Mouse (Mus musculus) kidney, embryonic 15.5 days (tissue): Measurements from ENCODE around the gene Pdcd1lg2. TPM values are rescaled to one million over a fixed set of nuclear protein-coding genes. Genes with fewer than 3 reads are reported as not detected.
"Not testable (repeated sequence)": the region's sequence is repeated elsewhere in the genome, so short reads cannot be mapped to it uniquely, and the experiment has no call there.

Source experiments
- ATAC-seq: fragments of 200-750 bp; cut with Nextera tagmentation; replicated peaks from 2 replicates; pipeline ENCODE4 v1.8.0; 2017; ENCODE audit warnings: moderate TSS enrichment; ENCODE audit not compliant: low FRiP score
- H3K27ac ChIP-seq: fragments of 300-500 bp; sonication (generic); 2 replicates; pipeline ENCODE4 v1.5.1; 2015; ENCODE audit warnings: mild to moderate bottlenecking, inconsistent platforms
- H3K27me3 ChIP-seq: fragments of 300-500 bp; sonication (generic); 2 replicates; pipeline ENCODE4 v1.6.1; 2015; ENCODE audit warnings: inconsistent platforms
- H3K36me3 ChIP-seq: fragments of 300-500 bp; sonication (generic); 2 replicates; pipeline ENCODE4 v1.6.1; 2015; ENCODE audit warnings: inconsistent platforms
- H3K4me1 ChIP-seq: fragments of 300-500 bp; sonication (generic); 2 replicates; pipeline ENCODE4 v1.6.1; 2015; ENCODE audit warnings: inconsistent platforms
- H3K4me2 ChIP-seq: fragments of 300-500 bp; sonication (generic); 2 replicates; pipeline ENCODE4 v1.6.1; 2015; ENCODE audit warnings: moderate library complexity, mild to moderate bottlenecking, inconsistent platforms
- H3K4me3 ChIP-seq: fragments of 300-500 bp; sonication (generic); replicated peaks from 2 replicates; pipeline ENCODE4 v1.5.1; 2015; ENCODE audit warnings: mild to moderate bottlenecking, inconsistent platforms
- H3K9ac ChIP-seq: fragments of 300-500 bp; sonication (generic); 2 replicates; pipeline ENCODE4 v1.6.1; 2015; ENCODE audit warnings: mild to moderate bottlenecking, inconsistent platforms
- H3K9me3 ChIP-seq: fragments of 300-500 bp; sonication (generic); replicated peaks from 2 replicates; pipeline ENCODE4 v1.6.1; 2016; ENCODE audit warnings: inconsistent platforms
- WGBS: fragments of 180-500 bp; shearing (Covaris S2); methylation state at CpG from one replicate; pipeline ENCODE4 v1.1.7; 2015; ENCODE audit warnings: mixed read lengths; 5-methylcytosine and 5-hydroxymethylcytosine counted together
- polyA plus RNA-seq: library from polyadenylated mRNA; unstranded; fragments of >200 nt; fragmentation: Nextera tagmentation; extraction: Ambion mirVana; gene quantifications from 2 replicates; pipeline ENCODE4 v1.2.1, GENCODE M21; 2015

The Pdcd1lg2 gene
- polyA plus RNA-seq, 1 experiment from 2014 or later: not detected

DNA sequence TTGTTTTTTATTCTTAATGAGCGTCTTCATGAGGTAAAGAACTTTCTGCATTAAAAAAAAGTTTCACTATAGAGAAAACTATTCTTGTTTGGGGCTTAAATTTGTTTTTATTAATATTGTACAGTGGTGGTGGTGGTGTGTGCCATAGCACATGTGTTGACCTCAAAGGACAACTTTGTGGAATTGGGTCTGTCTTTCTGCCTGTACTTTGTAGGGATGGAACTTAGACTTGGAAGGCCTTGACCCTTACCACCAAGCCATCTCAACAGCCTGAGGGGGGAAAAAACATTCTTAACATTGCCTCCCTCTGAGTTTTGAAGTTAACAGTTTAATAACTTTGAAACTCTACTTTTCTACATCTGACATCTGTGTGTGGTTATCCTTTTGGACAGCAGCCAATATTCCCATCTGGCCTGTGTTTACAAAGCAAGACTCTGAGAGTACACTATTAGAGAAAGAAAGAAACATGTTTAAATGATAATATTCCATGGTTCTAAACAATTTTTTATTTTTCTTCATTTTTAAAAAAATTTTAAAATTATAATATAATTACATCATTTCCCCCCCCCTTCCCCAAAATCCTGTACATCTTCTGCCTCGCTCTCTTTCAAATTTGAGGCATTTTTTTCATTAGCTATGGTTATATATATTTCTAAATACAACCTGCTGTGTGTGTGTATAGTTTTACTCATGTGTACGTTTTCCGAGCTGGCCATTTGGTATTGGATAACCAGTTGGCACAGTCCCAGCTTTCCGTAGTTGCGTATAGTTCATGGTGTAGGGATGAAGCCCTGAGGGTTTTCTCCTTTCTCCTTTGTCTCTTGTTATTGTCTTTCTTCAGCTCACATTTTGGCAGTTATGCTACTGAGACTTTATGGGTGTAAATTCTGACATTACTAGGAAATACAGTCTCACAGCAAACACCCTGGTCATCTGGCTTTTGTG is 2.0 kb downstream of the Pdcd1lg2 start:
- no peak overlapping the region for H3K4me3 ChIP-seq
- no peaks in the 10 kb centered on the region for H3K4me1 ChIP-seq
- WGBS: 67% methylated on average over 6 of the region's 6 CpGs
- H3K27me3 ChIP-seq: no peaks in the 10 kb centered on the region
- no peak overlapping the region for H3K4me2 ChIP-seq
- H3K27ac ChIP-seq: no peak overlapping the region
- H3K36me3 ChIP-seq: no peaks in the 10 kb centered on the region
- ATAC-seq: no peak
- H3K9me3 ChIP-seq: no peaks in the 10 kb centered on the region
- no peak overlapping the region for H3K9ac ChIP-seq

DNA sequence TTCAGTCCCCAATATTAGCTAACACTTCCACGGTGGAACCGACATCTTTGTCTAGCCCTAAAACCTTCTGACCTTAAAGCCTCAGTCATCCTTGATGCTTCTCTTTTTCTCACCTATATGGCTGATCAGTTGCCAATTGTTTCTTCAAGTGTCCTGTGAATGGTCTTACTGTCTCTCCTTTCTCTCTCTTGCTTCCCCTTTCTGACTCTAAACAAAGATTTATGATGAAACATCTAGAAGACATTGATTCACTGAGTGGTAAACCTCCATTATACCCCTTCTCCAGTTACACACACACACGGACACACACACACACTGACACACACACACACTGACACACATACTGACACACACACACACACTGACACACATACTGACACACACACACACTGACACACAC is 3.8 kb downstream of the Pdcd1lg2 start:
- no peaks in the 10 kb centered on the region for H3K27me3 ChIP-seq
- no peaks in the 10 kb centered on the region for H3K9me3 ChIP-seq
- H3K9ac ChIP-seq: no peak overlapping the region
- H3K4me3 ChIP-seq: no peak overlapping the region
- ATAC-seq: no peak
- no peak overlapping the region for H3K4me2 ChIP-seq
- H3K4me1 ChIP-seq: peaks cover 3% of the 10 kb centered on the region; the same call in 1 of the 2 replicates
- 74% methylated on average over 3 of the region's 3 CpGs for WGBS
- no peaks in the 10 kb centered on the region for H3K36me3 ChIP-seq
- no peak overlapping the region for H3K27ac ChIP-seq

DNA sequence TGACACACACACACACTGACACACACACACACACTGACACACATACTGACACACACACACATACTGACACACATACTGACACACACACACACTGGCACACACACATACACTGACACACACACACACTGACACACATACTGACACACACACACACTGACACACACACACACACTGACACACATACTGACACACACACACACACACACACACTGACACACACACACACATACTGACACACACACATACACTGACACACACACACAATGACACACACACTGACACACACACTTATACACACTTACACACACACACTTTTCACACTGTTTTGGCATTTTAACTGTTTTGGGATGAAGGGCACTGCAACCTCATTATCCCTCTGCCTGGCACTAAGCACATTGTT is 4.2 kb downstream of the Pdcd1lg2 start:
- H3K9me3 ChIP-seq, H3K4me1 ChIP-seq, H3K36me3 ChIP-seq, ATAC-seq, H3K4me2 ChIP-seq, H3K27me3 ChIP-seq, H3K9ac ChIP-seq, H3K27ac ChIP-seq, H3K4me3 ChIP-seq: not testable (repeated sequence)

DNA sequence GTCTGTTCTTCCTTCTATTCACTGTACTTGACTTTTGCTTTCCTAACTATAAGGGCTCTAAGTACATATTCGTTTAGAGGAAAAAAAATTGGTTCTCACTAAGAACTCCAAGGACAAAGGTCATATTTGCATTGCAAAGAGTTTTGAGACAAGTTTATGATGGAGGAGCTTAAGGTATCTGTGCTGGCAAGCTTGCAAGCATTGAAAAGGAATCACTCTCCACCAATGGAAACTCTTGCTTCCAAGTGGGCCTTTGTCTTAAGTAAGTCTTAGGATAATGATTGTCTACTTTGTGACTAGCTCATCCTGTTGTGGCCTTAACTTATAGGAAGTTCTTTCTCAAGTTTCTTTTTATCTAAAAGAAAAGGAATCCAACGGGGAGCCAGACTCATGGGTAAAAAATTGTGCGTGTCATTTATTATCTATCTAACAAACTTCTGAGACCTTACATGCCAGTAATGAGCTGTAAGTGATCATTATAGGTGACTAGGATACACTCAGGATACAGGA is 5.7 kb downstream of the Pdcd1lg2 start:
- H3K27ac ChIP-seq: no peak overlapping the region
- ATAC-seq: no peak

DNA sequence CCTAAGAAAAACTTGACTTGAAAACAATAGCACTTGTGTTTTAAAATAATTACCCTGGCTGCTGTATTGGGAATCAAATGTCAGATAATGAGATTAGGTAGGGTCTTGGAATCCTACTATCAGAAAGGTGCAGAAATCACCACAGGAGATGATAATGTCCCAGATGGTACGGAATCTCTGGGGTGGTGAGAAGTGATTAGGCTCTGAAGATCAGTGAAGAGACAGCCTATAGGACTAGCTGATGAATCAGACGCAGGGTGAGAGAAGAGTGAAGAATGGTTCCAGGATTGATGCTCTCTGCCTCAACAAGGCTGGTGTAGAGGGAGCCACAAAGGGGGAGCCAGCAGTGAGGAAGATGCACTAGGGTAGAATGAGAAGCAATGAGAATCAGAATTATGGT is 6.5 kb downstream of the Pdcd1lg2 start:
- no peak overlapping the region for H3K27ac ChIP-seq
- no peak overlapping the region for H3K4me2 ChIP-seq
- no peaks in the 10 kb centered on the region for H3K9me3 ChIP-seq
- H3K27me3 ChIP-seq: no peaks in the 10 kb centered on the region
- WGBS: 83% methylated on average over 2 of the region's 2 CpGs
- no peak for ATAC-seq
- H3K4me3 ChIP-seq: no peak overlapping the region
- no peak overlapping the region for H3K9ac ChIP-seq
- H3K36me3 ChIP-seq: no peaks in the 10 kb centered on the region
- peaks cover 3% of the 10 kb centered on the region; the same call in 1 of the 2 replicates for H3K4me1 ChIP-seq

More for the DNA sequence above, 5.7 kb downstream of the Pdcd1lg2 start:
- Histone ChIP-seq H3K4me1 (peaks cover 3% of the 10 kb centered on the region; the same call in 1 of the 2 replicates), H3K4me3 (no peak overlapping the region), H3K9me3 (no peaks in the 10 kb centered on the region), H3K9ac (no peak overlapping the region), H3K27me3 (no peaks in the 10 kb centered on the region), H3K4me2 (no peak overlapping the region), H3K36me3 (no peaks in the 10 kb centered on the region)
- WGBS: 69% methylated on average over 3 of the region's 3 CpGs

DNA sequence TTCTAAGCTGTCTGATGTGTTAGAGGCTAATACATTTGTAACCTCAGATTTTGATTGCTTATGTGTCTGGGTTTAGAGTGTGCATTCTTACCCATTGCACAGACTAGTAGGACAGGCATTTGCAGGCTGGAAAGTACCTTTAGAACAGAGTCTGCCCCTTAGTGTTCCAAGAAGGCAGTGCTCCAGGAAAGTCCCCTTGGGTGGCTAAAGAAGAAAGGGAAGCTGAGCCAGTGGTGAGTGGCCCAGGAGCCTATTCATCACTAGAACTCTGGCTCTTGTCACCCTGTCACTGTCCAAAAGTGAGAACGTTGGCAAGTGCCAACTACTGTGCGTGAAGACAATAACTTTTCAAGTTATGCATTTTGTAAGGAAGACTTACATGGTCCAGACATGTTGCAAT is 7.2 kb downstream of the Pdcd1lg2 start:
- 78% methylated on average over 2 of the region's 2 CpGs for whole genome bisulfite sequencing
- Histone ChIP-seq H3K36me3 (no peaks in the 10 kb centered on the region), H3K27me3 (no peaks in the 10 kb centered on the region), H3K4me3 (no peak overlapping the region), H3K9me3 (no peaks in the 10 kb centered on the region), H3K9ac (no peak overlapping the region), H3K27ac (no peak overlapping the region), H3K4me2 (no peak overlapping the region), H3K4me1 (peaks cover 3% of the 10 kb centered on the region; the same call in 1 of the 2 replicates)
- ATAC-seq: no peak

DNA sequence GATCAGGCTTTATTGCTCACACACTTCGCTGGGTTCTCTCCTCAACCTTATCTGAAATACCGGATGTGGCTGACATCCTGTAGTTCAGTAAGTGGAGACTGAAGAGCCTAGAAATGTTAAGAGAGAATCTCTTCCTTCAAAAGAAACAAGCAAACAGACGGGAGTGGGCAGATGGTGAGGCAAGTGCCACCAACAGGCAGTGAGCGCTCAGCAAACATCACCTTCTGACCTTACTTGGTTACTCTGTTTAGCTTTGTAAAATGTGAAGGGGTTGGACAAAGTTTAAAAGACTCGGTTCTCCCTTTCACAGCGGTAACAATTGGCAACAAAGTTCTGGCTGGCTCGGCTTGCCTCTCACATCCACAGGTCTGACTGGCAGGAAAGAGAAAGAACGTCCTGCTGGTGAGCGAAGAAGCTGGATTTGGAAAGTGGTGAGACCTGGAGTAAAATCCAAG is 8.0 kb downstream of the Pdcd1lg2 start:
- Histone ChIP-seq H3K27ac (0 out of 2 replicates have a peak overlapping the region, but pooled peaks have one; percentile 18), H3K36me3 (no peaks in the 10 kb centered on the region), H3K4me3 (no peak overlapping the region), H3K9me3 (no peaks in the 10 kb centered on the region), H3K4me1 (peaks cover 3% of the 10 kb centered on the region; the same call in 1 of the 2 replicates), H3K27me3 (no peaks in the 10 kb centered on the region), H3K4me2 (no peak overlapping the region), H3K9ac (no peak overlapping the region)
- no peak for ATAC-seq
- WGBS: 28% methylated on average over 9 of the region's 9 CpGs

DNA sequence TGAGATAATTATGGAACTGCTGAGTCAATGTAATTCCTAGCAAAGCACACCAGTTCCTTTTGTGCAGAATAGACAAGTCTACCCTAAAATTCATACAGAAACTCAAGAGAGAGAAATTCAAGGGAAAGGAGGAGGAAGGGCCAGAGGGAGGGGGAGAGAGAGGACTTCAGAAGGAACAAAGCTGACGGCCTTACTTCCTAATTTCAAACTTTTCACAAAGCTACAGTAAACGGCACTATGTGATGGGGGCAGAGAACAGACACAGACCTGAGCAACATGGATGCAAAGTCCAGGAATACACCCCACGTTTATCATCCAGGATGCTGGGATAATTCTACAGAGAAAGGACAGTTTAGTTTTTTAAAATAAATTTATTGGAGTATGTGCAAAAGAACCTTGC is 8.8 kb downstream of the Pdcd1lg2 start:
- Histone ChIP-seq H3K4me2 (no peak overlapping the region), H3K4me3 (no peak overlapping the region), H3K27me3 (no peaks in the 10 kb centered on the region), H3K9me3 (no peaks in the 10 kb centered on the region), H3K9ac (no peak overlapping the region), H3K36me3 (no peaks in the 10 kb centered on the region), H3K27ac (no peak overlapping the region), H3K4me1 (peaks cover 3% of the 10 kb centered on the region; the same call in 1 of the 2 replicates)
- 77% methylated on average over 3 of the region's 3 CpGs for WGBS
- ATAC-seq: no peak

DNA sequence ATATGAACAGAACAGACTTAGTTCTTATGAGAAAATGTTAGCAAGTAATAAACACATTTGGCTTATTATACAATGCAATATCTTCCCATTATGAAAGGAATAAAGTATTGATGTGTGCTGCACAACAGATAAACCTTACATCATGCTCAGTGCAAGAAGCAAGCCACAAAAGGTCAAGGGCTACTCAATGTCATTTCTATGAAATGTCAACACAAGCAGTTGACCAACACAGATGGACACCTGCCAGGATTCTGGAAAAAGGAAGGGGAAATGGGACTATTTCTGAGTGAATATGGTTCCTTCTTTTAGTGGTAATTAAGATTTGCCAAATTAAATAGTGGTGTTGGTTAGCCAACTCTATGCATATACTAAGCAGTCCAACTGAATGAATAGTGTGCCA is 9.2 kb downstream of the Pdcd1lg2 start:
- no peaks in the 10 kb centered on the region for H3K9me3 ChIP-seq
- ATAC-seq: no peak
- H3K27me3 ChIP-seq: no peaks in the 10 kb centered on the region
- no peak overlapping the region for H3K27ac ChIP-seq
- no peak overlapping the region for H3K9ac ChIP-seq
- H3K4me2 ChIP-seq: no peak overlapping the region
- peaks cover 3% of the 10 kb centered on the region; the same call in 1 of the 2 replicates for H3K4me1 ChIP-seq
- H3K36me3 ChIP-seq: no peaks in the 10 kb centered on the region
- no peak overlapping the region for H3K4me3 ChIP-seq

DNA sequence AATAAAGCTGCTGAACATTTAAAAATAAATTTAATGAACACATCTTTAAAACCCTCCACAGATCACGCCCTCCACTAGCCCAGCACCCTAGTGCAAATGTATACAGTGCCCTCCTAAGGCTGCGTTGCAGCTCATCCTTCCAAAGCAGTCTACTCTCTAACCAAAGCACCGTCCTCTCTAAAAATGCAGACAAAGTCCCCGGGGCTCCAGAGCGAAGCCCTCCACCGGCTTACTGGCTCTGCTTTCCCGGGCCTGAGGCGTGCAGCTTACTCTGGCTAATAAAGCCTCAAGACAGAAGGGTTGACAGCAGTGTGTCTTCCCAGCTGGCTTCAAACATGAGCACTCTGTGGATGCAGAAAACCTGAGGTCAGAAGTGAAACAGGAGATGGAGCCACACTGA is 9.7 kb downstream of the Pdcd1lg2 start:
- ATAC-seq: no peak
- H3K4me2 ChIP-seq: no peak overlapping the region
- no peak overlapping the region for H3K4me3 ChIP-seq
- no peaks in the 10 kb centered on the region for H3K27me3 ChIP-seq
- H3K27ac ChIP-seq: no peak overlapping the region
- 76% methylated on average over 8 of the region's 8 CpGs for WGBS
- H3K9ac ChIP-seq: no peak overlapping the region
- H3K36me3 ChIP-seq: no peaks in the 10 kb centered on the region
- H3K4me1 ChIP-seq: peaks cover 3% of the 10 kb centered on the region; the same call in 1 of the 2 replicates
- no peaks in the 10 kb centered on the region for H3K9me3 ChIP-seq

DNA sequence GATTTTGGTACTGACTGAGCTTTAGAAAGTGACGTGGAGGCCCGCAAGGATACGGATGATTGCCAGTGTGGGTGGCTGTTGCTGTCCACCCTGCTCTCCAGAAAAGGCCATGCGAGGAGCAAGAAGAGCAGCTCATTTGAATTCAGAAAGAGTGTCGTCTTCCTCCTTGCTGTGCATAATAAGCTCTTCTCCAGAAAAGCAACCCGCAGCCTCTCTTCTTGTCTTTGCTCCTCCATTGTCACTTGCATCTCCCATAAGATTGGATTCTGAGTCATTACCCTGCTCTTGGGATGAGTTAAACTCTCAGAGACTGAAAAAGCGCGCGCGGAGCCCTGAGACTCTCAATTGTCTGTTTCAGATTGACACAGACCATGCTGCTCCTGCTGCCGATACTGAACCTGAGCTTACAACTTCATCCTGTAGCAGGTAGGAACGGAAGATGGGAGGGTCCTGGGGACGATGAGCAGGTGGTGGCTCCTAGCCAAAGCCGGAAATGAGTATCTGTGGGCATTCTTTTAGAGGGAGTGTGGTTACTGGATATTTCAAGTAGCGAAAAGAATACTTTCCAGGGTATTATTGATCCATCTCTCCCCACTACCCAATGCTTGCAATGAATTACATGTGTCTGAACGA is 11.4 kb downstream of the Pdcd1lg2 start:
- 84% methylated on average over 16 of the region's 16 CpGs for WGBS
- H3K36me3 ChIP-seq: no peaks in the 10 kb centered on the region
- no peak overlapping the region for H3K4me3 ChIP-seq
- H3K9ac ChIP-seq: no peak overlapping the region
- no peak for ATAC-seq
- no peak overlapping the region for H3K27ac ChIP-seq
- H3K27me3 ChIP-seq: no peaks in the 10 kb centered on the region
- no peaks in the 10 kb centered on the region for H3K9me3 ChIP-seq
- H3K4me1 ChIP-seq: peaks cover 3% of the 10 kb centered on the region; the same call in 1 of the 2 replicates
- no peak overlapping the region for H3K4me2 ChIP-seq

DNA sequence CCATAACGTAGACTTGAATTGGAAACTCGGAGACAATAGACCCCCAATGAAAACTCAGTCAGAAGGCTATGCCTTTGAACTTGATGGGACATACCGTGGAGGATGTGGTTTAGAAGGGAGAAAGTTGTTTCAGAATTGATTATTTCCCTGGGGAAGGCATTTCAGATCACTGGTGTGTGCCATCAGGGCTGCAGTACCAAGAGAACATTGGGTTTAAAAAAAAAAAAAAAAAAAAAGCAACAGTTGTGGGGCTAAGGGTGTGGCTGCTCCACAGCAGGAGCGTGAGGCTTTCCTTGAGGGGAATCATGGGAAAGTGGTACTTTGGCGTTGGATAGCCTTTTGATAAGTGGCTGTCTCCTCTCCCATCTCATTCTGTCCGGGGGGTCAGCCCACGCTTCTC is 12.1 kb downstream of the Pdcd1lg2 start:
- H3K36me3 ChIP-seq: no peaks in the 10 kb centered on the region
- H3K4me2 ChIP-seq: no peak overlapping the region
- H3K4me1 ChIP-seq: peaks cover 3% of the 10 kb centered on the region; the same call in 1 of the 2 replicates
- no peak overlapping the region for H3K4me3 ChIP-seq
- H3K27me3 ChIP-seq: no peaks in the 10 kb centered on the region
- no peak overlapping the region for H3K9ac ChIP-seq
- no peak overlapping the region for H3K27ac ChIP-seq
- 83% methylated on average over 7 of the region's 7 CpGs for WGBS
- ATAC-seq: no peak
- no peaks in the 10 kb centered on the region for H3K9me3 ChIP-seq
